Comparison of ENCODE assay signal across 17 mouse cellular contexts in the genomic region with DNA sequence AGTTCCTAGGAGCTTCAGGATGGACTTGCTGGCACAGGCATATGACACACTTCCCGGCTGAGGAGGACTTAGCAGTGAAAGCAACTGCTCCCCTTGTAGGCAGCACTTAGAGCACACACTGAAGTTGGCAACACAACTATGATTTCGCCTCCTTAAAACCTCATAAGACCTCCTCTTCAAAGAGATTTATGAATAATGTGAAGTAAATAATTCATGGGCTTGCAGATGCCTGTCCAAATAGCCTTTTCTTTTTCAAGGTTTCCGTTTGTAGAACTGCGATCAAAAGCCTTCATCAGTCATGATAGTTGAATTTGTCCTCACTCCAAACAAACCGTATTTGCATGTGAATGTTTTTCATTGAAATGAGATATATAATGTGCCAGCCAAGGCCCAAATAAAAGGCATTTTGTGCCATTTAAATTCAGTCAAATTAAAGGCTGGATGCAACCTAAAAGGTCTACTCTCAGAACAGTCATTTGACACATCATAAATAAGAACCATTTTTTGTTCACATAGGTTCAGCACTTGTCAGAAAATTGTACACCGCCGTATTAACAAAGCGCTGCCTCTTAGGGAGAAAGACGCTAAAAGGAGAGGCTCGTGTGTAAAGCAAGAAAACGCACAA.
DNase-seq lines count a peak whose midpoint lies in the region; ATAC-seq and TF ChIP-seq lines count a peak whose summit lies in the region.
"Had no signal": no experiment of that assay in that cellular context is flagged by ENCODE, and none has a peak within 500 bp of the region (broad histone marks: within the 10 kb centered on the region; RNA-seq: fewer than 3 reads in every experiment).

No protein-coding gene starts in this region.

- H3K36me3 ChIP-seq in midbrain, embryonic 15.5 days (replicated peaks), result no peaks in the 10 kb centered on the region
- H3K36me3 ChIP-seq: limb, embryonic 12.5 days had no signal

- H3K9ac ChIP-seq in midbrain, embryonic 15.5 days, result no peak overlapping the region
- H3K9ac ChIP-seq: limb, embryonic 12.5 days had no signal

- peak overlapping the region; percentile 2; the same call in 1 of the 2 replicates for H3K27ac ChIP-seq in midbrain, embryonic 15.5 days
- no peak overlapping the region for H3K27ac ChIP-seq in gastrocnemius, adult 2 months
- H3K27ac ChIP-seq: heart, adult 2 months; limb, embryonic 12.5 days had no signal

- H3K27me3 ChIP-seq in midbrain, embryonic 15.5 days (replicated peaks), result no peaks in the 10 kb centered on the region
- H3K27me3 ChIP-seq: limb, embryonic 12.5 days had no signal

- ATAC-seq in midbrain, embryonic 15.5 days (replicated peaks), result peak; percentile 91
- ATAC-seq: intestine, postnatal 0 days had no signal

- no peak for TF ChIP-seq CTCF in gastrocnemius, adult 2 months (IDR thresholded peaks at IDR 0.05)

- intact Hi-C loops in gastrocnemius, adult 2 months (cut with DNase I), result no loop called here

- H3K4me1 ChIP-seq in midbrain, embryonic 15.5 days, result no peaks in the 10 kb centered on the region
- H3K4me1 ChIP-seq: limb, embryonic 12.5 days had no signal

- peak; percentile 11 for DNase-seq in adrenal gland, postnatal 14 days
- no peak for DNase-seq in adrenal gland, postnatal 25 days
- peak; percentile 37 to 43 for DNase-seq in right cerebral cortex, postnatal 10 days (ENCODE audit: low spot score in 2 of 2)
- DNase-seq in right cerebral cortex, postnatal 25 days, result no peak
- DNase-seq in gastrocnemius, adult 2 months, result no peak
- no peak for DNase-seq in ovary, adult 18-20 months (ENCODE audit: low spot score)
- DNase-seq in urinary bladder, adult 2 months (ENCODE audit: low spot score), result no peak
- DNase-seq: cerebellum, adult 8-10 months; heart, adult 2 months; heart, postnatal 10 days; kidney, postnatal 36 days; layer of hippocampus, postnatal 36 days; right cerebral cortex, adult 18-20 months; thymus, adult 18-20 months had no signal

- no peaks in the 10 kb centered on the region for H3K9me3 ChIP-seq in midbrain, embryonic 15.5 days
- H3K9me3 ChIP-seq: limb, embryonic 12.5 days had no signal

- no peak overlapping the region for H3K4me3 ChIP-seq in midbrain, embryonic 15.5 days
- no peak overlapping the region for H3K4me3 ChIP-seq in gastrocnemius, adult 2 months
- H3K4me3 ChIP-seq: heart, adult 2 months; limb, embryonic 12.5 days had no signal

- H3K4me2 ChIP-seq in midbrain, embryonic 15.5 days, result no peak overlapping the region
- H3K4me2 ChIP-seq: limb, embryonic 12.5 days had no signal

- 45% methylated on average over 11 of the region's 11 CpGs for WGBS in midbrain, embryonic 15.5 days

Comparison
In these comparisons a context has a peak if more than half of its experiments do, and no peak if none do; other contexts are left out.
1. DNase-seq: peak in adrenal gland, postnatal 14 days (single experiment) and right cerebral cortex, postnatal 10 days (2 of 2); none in adrenal gland, postnatal 25 days (single experiment), right cerebral cortex, postnatal 25 days (single experiment), gastrocnemius, adult 2 months (single experiment), ovary, adult 18-20 months (single experiment) and urinary bladder, adult 2 months (single experiment).